Mouse (Mus musculus) spleen, embryonic (tissue): ENCODE data around the gene Rrnad1.

Experiments used
- CTCF ChIA-PET: fragments of 350-600 bp; sonication (Branson Sonifier 250); formaldehyde crosslinking; loops from one replicate; lab custom pipeline; 2022; lab: Charles Lee

The Rrnad1 gene

DNA sequence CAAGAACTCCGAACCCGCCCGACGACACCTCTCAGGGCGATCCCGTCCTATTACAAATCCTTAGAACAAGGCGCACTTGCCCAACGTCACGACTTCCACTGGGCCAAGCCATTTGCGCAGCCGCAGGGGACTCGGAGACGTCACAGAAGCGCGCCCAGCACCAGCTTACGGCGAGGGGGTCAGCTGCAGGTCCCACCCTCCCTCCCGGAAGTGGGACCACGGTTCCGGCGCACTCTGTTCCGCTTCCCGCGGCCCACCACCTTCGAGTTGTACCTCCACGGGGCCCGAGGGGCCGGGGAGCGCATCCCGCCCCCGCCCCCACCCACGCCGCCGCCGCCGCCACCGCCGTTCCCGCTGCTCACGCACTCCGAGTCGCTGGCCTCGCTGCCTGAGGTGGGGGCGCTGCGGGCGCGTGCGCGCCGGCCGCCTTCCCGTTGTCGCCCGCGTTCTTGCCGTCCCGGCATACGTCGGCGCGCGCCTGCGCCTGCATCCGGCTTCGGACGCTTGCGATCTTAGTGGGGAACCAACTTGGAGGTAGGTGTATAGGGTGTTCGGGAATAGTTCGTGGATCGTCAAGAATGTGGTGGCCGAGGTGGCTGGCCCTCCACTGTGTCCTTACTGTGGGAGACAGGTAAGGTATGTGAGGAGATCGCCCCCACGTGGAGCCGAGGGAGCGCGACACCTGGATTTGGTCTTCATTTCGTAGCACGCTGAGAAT lies at the start of gene Rrnad1, which contains the start of gene Isg20l2:
Gene Rrnad1, minus strand, starts transcription at position 640 of the 718 bp plus-strand sequence.
Gene Isg20l2, plus strand, starts transcription at position 237 of the 718 bp plus-strand sequence.
- CTCF ChIA-PET, result no interaction called here

- CTCF ChIA-PET, result no interaction called here
These were observed 49.6 kb upstream of the Rrnad1 start for GRCm38 (mm10) chr3:87980085-87980484.

DNA sequence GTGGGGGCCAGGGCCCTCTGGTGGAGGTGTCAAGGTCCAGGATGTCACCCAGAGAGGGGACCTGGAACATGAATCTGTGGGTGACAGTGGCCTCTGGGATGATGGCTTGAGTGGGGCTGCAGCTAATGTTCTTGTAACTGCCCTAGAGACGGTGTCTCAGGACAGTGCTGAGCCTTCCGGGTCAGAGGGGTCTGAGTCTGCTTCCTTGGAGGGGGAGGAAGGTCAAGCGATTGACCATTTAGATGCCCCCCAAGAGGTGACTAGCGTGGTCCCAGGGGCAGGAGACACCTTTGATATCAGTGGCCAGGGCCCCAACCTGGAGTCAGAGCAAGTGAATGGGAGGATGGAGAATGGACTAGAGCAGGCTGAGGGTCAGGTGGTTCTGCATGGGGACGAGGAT lies 49.0 kb upstream of the Rrnad1 start:
- CTCF ChIA-PET, result no interaction called here

DNA sequence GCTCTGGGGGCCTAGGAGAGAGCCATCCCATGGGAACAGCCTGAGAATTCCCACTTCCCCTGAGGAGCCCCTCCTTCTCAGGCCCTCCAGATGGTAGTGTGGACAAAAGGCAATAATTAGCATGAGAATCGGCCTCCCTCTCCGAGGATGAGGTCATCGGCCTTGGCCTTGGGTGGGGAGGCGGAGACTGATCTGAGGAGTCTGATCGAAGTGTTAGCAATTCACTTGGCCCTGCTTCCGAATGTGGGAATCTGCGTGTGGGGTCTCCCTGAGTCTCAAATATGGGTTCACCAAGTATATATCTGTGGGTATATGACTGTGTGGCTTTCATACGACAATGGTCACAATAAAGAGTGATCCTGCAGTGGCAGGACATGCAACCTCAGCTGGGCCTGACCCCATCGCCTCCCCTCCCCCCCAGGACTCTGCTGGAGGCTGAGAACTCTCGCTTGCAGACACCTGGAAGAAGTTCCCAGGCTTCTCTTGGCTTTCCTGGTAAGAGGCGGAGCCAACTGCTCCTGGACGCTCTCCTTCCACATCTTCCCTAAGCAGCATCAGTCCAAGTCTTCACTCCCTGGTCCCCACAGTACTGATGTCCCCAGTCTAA lies 44.0 kb upstream of the Rrnad1 start:
- CTCF ChIA-PET, result no interaction called here

DNA sequence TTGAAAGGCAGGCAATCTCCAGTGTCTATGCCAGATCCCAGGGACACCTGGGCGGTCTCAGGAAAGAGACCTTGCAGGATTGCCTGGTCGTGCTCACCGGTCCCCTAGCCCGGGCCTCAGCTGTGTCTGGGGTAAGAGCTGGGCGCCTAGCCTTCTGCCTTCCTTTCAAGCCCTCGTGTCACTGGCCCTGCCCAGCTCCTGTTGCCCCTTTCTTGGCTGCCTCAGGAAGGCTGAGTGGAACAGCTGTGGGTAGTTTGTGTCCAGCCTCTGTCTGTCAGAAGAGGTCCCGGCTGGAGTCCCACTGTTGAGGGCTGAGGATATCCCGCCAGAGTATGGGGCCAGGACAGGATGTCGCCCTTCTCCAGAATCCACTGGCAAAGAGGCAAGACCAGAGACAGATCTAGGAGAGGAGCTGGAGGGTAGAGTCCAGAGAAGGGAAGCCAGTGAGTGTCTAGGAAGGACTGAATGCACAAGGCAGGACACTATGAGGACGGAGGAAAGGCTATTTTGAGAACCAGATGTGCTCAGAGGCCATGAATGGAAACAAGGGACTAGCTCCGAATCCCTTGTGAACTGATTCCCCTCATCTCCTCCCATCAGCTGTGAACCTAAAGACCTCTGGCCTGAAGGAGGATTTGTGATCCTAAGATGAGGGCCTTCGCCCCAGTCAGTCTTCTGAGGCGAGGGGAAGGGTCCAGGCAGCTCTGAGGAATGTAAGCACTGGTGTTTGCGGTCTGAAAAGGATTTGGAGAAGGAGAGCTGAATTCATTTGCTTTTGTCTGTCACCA lies 43.3 kb upstream of the Rrnad1 start:
- CTCF ChIA-PET, result no interaction called here

DNA sequence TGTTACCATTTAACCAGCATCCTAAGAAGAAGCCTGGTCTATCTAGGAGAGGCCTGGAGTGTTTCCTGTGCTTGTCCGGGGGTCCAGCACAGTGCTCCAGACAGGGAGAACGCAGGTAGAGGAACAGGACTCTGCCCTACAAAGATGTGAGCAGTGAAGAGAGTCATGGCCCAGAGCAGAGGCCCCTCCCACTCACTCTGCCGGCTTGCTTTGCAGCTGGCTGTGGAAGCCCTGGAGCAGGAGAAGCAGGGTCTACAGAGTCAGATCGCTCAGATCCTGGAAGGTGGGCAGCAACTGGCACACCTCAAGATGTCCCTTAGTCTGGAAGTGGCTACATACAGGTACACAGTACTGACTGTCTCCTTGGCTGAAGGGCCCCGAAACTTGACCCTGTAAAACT lies 42.3 kb upstream of the Rrnad1 start:
- CTCF ChIA-PET, result no interaction called here

DNA sequence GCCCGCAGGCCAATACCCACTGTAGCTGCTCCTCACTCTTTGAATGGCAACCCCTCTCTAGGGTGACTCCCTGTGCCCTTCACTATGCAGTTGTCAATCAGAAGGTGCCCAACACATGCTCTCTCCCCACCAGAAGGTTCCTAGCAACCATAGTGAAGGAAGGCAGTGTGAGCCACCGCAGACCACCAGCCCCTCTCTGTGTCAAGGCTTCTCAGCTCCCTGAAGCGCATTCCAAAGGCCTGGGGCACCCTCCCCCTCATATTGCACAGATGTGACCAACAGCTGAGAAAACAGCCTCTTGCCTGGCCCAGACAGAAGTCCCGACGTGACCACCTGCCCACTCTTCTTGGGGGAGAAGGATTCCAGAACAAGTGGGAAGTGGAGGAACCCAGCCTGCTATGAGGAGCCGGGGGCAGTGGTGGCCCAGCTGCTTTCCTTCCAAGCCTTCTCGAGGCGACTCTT lies 41.7 kb upstream of the Rrnad1 start:
- CTCF ChIA-PET, result no interaction called here

GRCm38 (mm10) chr3:87971489-87972202 lies 41.1 kb upstream of the Rrnad1 start:
- CTCF ChIA-PET, result no interaction called here

DNA sequence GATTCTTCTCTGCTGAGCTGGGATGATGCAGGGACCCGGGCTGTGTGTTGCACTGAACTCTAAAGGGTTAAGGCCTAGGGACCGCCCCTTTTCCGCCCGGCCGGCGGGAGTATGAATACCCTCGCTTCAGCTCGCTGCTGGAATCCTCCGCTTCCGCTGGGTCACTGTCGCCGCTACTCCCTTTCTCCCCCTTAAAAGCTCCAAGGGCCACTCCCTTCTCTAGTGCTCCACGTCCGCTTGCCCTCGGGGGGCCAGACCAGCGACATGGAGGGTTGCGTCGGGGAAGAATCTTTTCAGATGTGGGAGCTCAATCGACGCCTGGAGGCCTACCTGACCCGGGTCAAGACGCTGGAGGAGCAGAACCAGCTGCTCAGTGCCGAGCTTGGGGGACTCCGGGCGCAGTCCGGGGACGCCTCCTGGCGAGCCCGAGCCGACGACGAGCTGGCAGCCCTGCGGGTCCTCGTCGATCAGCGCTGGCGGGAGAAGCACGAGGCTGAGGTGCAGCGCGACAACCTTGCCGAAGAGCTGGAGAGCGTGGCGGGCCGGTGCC lies 40.5 kb upstream of the Rrnad1 start, which contains the start of gene Nes:
Gene Nes, plus strand, starts transcription at position 140 of the 550 bp plus-strand sequence.
- CTCF ChIA-PET, result interaction anchor here (0.9 kb wide), 1 partner anchor 10 kb away, joined by 3 read pairs; no protein-coding TSS in a partner anchor

- CTCF ChIA-PET, result interaction anchor here (0.6 to 1.4 kb wide), 4 partner anchors 11 to 953 kb away, joined by 3 to 5 read pairs (median 4); no protein-coding TSS in a partner anchor
These were observed 39.8 kb upstream of the Rrnad1 start for GRCm38 (mm10) chr3:87970184-87970938.

DNA sequence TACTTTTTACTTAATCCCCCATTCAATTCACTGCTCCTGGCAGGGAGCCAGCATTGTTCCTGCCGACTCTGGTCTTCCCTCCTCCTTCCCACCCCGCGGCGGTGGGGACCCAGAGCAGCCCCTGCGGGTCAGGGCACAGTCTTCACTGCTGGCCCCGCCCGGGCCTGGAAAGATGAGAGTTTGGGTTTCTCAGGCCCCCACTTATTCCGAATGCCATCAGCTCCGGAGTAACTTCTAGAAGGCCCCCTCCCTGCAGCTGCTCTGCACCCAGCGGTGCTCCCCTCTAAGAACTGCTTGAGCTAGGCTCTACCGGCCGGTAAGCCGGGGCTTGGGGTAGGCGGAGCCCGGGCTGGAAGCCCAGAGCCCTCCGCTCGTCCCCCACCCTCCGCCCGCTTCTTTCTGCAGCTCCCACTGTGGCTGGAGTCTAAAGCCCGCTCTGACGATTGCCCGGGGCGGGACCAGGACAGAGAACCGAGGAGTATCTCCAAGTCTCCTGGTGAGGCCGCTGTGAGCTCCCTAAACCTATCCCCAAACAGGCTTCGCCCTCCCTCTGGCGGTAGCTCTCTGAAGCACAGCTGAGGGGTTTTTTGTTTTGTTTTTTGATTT lies 30.2 kb upstream of the Rrnad1 start:
- CTCF ChIA-PET, result interaction anchor here (0.6 to 1.1 kb wide), 6 partner anchors 8 to 547 kb away, joined by 3 to 10 read pairs (median 7); no protein-coding TSS in a partner anchor

GRCm38 (mm10) chr3:87960191-87960585 lies 29.7 kb upstream of the Rrnad1 start:
- CTCF ChIA-PET, result interaction anchor here (1.1 kb wide), 2 partner anchors 9 to 24 kb away, joined by 7 to 10 read pairs; no protein-coding TSS in a partner anchor

DNA sequence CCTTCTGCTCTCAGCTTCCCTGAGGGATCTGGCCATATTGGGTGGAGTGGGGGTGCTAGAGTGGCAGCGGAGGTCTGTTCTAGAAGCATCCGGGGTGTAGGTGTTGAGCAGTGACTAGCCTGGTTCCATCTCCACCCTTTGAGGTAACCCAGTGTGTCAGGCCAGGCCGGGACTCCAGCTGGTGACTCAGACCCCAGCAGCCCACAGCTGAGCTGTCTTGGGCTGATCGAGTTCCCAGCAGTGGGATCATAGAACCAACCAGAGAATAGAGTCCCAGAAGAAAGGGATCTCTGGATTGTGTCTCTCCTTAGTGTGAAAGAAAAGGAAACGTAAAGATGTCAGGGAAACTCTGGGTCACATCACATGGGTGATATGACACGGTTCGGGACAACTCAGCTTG lies 28.9 kb upstream of the Rrnad1 start:
- CTCF ChIA-PET, result no interaction called here

DNA sequence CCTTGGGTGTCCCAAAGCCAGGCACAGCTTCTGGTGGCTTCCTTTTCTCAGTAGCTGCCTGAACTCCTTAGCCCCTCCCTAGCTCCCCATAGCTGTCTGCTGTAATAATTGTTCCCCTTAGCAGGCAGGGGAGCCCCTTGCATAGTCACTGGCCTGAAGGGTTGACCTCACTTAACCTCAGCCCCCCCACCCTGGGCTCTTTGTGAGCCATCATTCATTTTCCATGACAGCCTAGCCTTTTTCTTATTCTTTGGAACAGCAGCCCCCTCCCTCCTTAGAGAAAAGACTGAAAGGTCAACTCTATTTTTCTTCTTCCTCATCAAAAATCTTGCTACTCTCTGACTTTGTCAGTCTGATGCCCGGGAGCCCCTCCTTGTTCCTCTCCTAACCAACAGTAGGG lies 28.4 kb upstream of the Rrnad1 start:
- CTCF ChIA-PET, result no interaction called here

- CTCF ChIA-PET, result no interaction called here
These were observed 28.0 kb upstream of the Rrnad1 start for GRCm38 (mm10) chr3:87958476-87958875.

DNA sequence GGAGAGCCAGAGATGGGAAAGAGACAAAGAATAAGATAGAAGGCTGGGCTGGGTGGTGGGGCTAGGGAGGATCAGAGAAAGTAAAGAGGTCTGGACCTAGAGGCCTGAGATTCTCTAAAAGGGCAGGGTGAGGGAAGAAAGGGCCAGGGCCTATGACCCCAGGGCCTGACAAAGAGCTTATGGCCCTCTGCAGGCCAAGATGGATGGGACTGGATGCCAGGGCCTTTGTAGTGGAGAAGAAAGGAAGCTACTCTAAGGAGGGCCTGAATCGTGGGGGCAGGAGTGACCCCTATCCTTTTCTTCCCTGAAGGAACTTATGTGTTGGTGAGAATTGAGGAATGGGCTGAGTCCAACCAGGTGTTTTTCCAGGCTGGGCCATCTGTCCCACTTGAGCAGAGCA lies 27.5 kb upstream of the Rrnad1 start:
- CTCF ChIA-PET, result no interaction called here

DNA sequence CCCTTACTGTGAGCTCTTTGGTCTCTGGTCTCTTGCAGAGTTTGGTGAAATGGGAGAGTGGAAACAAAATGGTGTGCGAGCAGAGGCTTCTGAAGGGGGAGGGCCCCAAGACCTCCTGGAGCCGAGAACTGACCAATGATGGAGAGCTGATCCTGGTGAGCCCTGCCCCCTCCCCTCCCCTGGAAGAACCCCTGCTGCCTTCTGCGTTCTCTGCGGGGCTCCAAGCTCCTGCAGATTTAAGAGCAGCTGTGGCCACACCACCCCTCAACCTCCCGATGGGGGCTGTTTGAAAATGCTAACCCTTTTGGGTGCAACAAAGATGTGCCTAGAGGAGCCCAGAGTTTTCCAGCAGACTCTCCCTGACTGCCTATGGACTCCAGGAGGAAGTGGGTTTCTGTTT lies 21.9 kb upstream of the Rrnad1 start:
- CTCF ChIA-PET, result interaction anchor here (0.6 to 1.2 kb wide), 2 partner anchors 8 to 16 kb away, joined by 3 to 4 read pairs; no protein-coding TSS in a partner anchor

GRCm38 (mm10) chr3:87951946-87952345 lies 21.4 kb upstream of the Rrnad1 start:
- CTCF ChIA-PET, result no interaction called here

- CTCF ChIA-PET, result interaction anchor here (0.5 kb wide), 1 partner anchor 1932 kb away, joined by 3 read pairs; no protein-coding TSS in a partner anchor
These were observed 19.5 kb upstream of the Rrnad1 start for GRCm38 (mm10) chr3:87949955-87950515.
